Mouse (Mus musculus) MEL (cell line): Measurements from ENCODE around the gene Tmem126b.

Experiments used
- CHD1 ChIP-seq: IDR thresholded peaks from 2 replicates; pipeline ENCODE4 v1.6.1; 2012; ENCODE audit warnings: low read depth, mild to moderate bottlenecking, inconsistent platforms, low read length, improper control_type of control experiment
- CTCF ChIP-seq, 3 experiments: IDR thresholded peaks in 2 of 3; conservative IDR thresholded peaks in 1 of 3; 2 replicates each; pipeline ENCODE4 v1.5.1; 2011 to 2012; ENCODE audit warnings: low read length in 3 of 3, low read depth in 2 of 3, mild to moderate bottlenecking in 2 of 3, improper control_type of control experiment in 1 of 3, inconsistent platforms in 1 of 3, mixed read lengths in 1 of 3, moderate library complexity in 1 of 3; ENCODE audit not compliant: control insufficient read depth in 1 of 3, insufficient read depth in 1 of 3, poor library complexity in 1 of 3, severe bottlenecking in 1 of 3
- EP300 ChIP-seq, 2 experiments: IDR thresholded peaks; 2 replicates each; pipeline ENCODE4 v1.6.1; 2011; ENCODE audit warnings: improper control_type of control experiment in 2 of 2, low read length in 2 of 2, low read depth in 1 of 2, mild to moderate bottlenecking in 1 of 2
- ETS1 ChIP-seq: IDR thresholded peaks from 2 replicates; pipeline ENCODE4 v1.6.1; 2012; ENCODE audit warnings: low read depth, mild to moderate bottlenecking, inconsistent platforms, low read length, improper control_type of control experiment, moderate library complexity
- HCFC1 ChIP-seq: IDR thresholded peaks from 2 replicates; pipeline ENCODE4 v1.6.1; 2012; ENCODE audit warnings: low read depth, mild to moderate bottlenecking, inconsistent platforms, low read length, improper control_type of control experiment, moderate library complexity
- KAT2A ChIP-seq: conservative IDR thresholded peaks from 2 replicates; pipeline ENCODE4 v1.6.1; 2012; ENCODE audit warnings: low read depth, low read length, improper control_type of control experiment, inconsistent platforms
- MAX ChIP-seq: IDR thresholded peaks from 2 replicates; pipeline ENCODE4 v1.6.1; 2011; ENCODE audit warnings: low read length, improper control_type of control experiment
- MYB ChIP-seq: IDR thresholded peaks from 2 replicates; pipeline ENCODE4 v1.6.1; 2011; ENCODE audit warnings: mild to moderate bottlenecking, low read depth, low read length, improper control_type of control experiment
- POLR2A ChIP-seq, 2 experiments: IDR thresholded peaks; 2 replicates each; pipeline ENCODE4 v1.6.1; 2011 to 2012; ENCODE audit warnings: low read length in 2 of 2, mild to moderate bottlenecking in 2 of 2, control low read depth in 1 of 2, improper control_type of control experiment in 1 of 2, low read depth in 1 of 2, moderate library complexity in 1 of 2; ENCODE audit not compliant: control insufficient read depth in 1 of 2, insufficient read depth in 1 of 2, poor library complexity in 1 of 2
- POLR2AphosphoS2 ChIP-seq: IDR thresholded peaks from 2 replicates; pipeline ENCODE4 v1.6.1; 2011; ENCODE audit warnings: low read length, improper control_type of control experiment
- RCOR1 ChIP-seq: IDR thresholded peaks from 2 replicates; pipeline ENCODE4 v1.6.1; 2012; ENCODE audit warnings: low read depth, mild to moderate bottlenecking, inconsistent platforms, low read length, improper control_type of control experiment
- TAL1 ChIP-seq: IDR thresholded peaks from 2 replicates; pipeline ENCODE4 v1.6.1; 2012; ENCODE audit warnings: mild to moderate bottlenecking, inconsistent platforms, low read length, moderate library complexity, mixed read lengths
- USF2 ChIP-seq, 2 experiments: IDR thresholded peaks; 2 replicates each; pipeline ENCODE4 v1.6.1; 2011 to 2012; ENCODE audit warnings: improper control_type of control experiment in 2 of 2, low read length in 2 of 2, borderline replicate concordance in 1 of 2, inconsistent platforms in 1 of 2, low read depth in 1 of 2, mild to moderate bottlenecking in 1 of 2; ENCODE audit not compliant: insufficient read depth in 1 of 2

- no peak for TF ChIP-seq CTCF (IDR thresholded peaks at IDR 0.05 in 2 of 3, conservative IDR thresholded peaks at IDR 0.05 in 1 of 3; ENCODE audit: control insufficient read depth in 1 of 3, insufficient read depth in 1 of 3, low read depth in 2 of 3, low read length in 3 of 3, poor library complexity in 1 of 3, severe bottlenecking in 1 of 3)
- TF ChIP-seq ETS1, result peak; percentile 39; the same call in 1 of the 2 replicates
- TF ChIP-seq RCOR1, result 0 out of 2 replicates have a peak, but pooled peaks have one; percentile 14
- 0 out of 2 replicates have a peak, but pooled peaks have one; percentile 21 for TF ChIP-seq MYB
- no peak for TF ChIP-seq KAT2A
- peak; percentile 11 to 60; a peak in 2 of 4 replicates for TF ChIP-seq USF2 (IDR thresholded peaks at IDR 0.05; ENCODE audit: borderline replicate concordance in 1 of 2, insufficient read depth in 1 of 2, low read depth in 1 of 2, low read length in 2 of 2)
- TF ChIP-seq TAL1, result no peak
- peak; percentile 79 for TF ChIP-seq MAX
- TF ChIP-seq EP300 (IDR thresholded peaks at IDR 0.05; ENCODE audit: low read depth in 1 of 2, low read length in 2 of 2), result no peak
- peak; percentile 74 to 83 for TF ChIP-seq POLR2A (IDR thresholded peaks at IDR 0.05; ENCODE audit: control insufficient read depth in 1 of 2, insufficient read depth in 1 of 2, low read depth in 1 of 2, low read length in 2 of 2, poor library complexity in 1 of 2)
- TF ChIP-seq CHD1, result 0 out of 2 replicates have a peak, but pooled peaks have one; percentile 32
- TF ChIP-seq POLR2AphosphoS2, result peak; percentile 93
- TF ChIP-seq HCFC1, result peak; percentile 73
These were observed 18.8 kb downstream of the Tmem126b start, which contains the start of gene Tmem126a for GRCm38 (mm10) chr7:90456845-90457468.
